Mouse (Mus musculus) lung, postnatal 4 days (tissue): ENCODE measurements at regions not wholly inside any gene's neighbourhood (a gene's known extent, or its start where the extent isn't known, plus 50 kb on each side); places are given as distances from the start of the nearest gene placed in this dataset.
"Not testable (repeated sequence)": the region's sequence is repeated elsewhere in the genome, so short reads cannot be mapped to it uniquely, and the experiment has no call there.

Source experiments
- DNase-seq, 2 experiments: peaks; one replicate each; pipeline ENCODE4 v3.0.0; 2021

- no peak for DNase-seq
These were observed 168.5 kb upstream of the Pgr start for GRCm38 (mm10) chr9:8731141-8731540.

GRCm38 (mm10) chr9:8733485-8733884, 166.1 kb upstream of the Pgr start:
- no peak for DNase-seq

- DNase-seq: no peak
These were observed 159.4 kb upstream of the Pgr start for GRCm38 (mm10) chr9:8740190-8740589.

GRCm38 (mm10) chr9:8749878-8750277, 149.8 kb upstream of the Pgr start:
- DNase-seq: no peak

- no peak for DNase-seq
These were observed 138.8 kb upstream of the Pgr start for GRCm38 (mm10) chr9:8760876-8761275.

GRCm38 (mm10) chr9:8769398-8769797, 130.2 kb upstream of the Pgr start:
- not testable (repeated sequence) for DNase-seq

- no peak for DNase-seq
These were observed 129.6 kb upstream of the Pgr start for GRCm38 (mm10) chr9:8769996-8770395.

- DNase-seq: not testable (repeated sequence)
These were observed 118.3 kb upstream of the Pgr start for GRCm38 (mm10) chr9:8781336-8781735.

- DNase-seq: no peak
These were observed 85.4 kb upstream of the Pgr start for GRCm38 (mm10) chr9:8814236-8814635.

- DNase-seq: no peak
These were observed 75.8 kb upstream of the Pgr start for GRCm38 (mm10) chr9:8823719-8824371.

- peak; percentile 14 to 35 for DNase-seq
These were observed 67.5 kb upstream of the Pgr start for GRCm38 (mm10) chr9:8832150-8832549.

- DNase-seq: no peak
These were observed 62.6 kb upstream of the Pgr start for GRCm38 (mm10) chr9:8837073-8837472.

- DNase-seq: no peak
These were observed 61.3 kb upstream of the Pgr start for GRCm38 (mm10) chr9:8838356-8838755.

- no peak for DNase-seq
These were observed 60.7 kb upstream of the Pgr start for GRCm38 (mm10) chr9:8838891-8839290.
